Mouse (Mus musculus): ENCODE results near the gene Slc12a6.
A peak's percentile ranks its signal among the peaks of the same experiment; 100 is the strongest.
"Not testable (repeated sequence)": the region's sequence is repeated elsewhere in the genome, so short reads cannot be mapped to it uniquely, and the experiment has no call there.

The Slc12a6 gene

DNA sequence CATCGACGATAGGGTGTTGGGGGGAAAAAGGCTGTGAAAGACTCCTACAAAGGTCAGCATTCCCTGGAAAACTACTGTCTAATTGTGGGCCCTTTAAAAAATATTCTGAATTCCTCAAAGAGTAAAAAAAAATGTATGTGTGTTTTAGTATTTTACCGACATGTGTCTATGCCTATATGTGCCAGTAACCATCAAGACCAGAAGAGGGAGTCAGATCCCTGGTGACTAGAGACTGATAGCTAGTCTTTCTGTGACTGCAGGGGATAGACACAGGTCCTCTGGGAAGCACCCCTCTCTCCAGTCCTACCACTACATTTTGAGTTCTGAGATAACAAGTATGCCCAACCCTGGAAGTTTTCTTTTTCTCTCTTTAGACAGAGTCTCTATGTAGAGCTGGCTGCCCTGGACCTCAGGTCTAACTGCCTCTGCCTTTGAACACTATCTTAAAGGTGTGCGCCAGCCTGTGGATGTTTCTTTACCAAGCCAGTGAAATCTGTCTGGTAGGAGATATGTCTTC is 2.8 kb upstream of the Slc12a6 start:
- peak; percentile 57 for DNase-seq (ENCODE audit: low read depth)

- DNase-seq (ENCODE audit: low read depth) = peak; percentile 34
These were observed 1.3 kb upstream of the Slc12a6 start for GRCm38 (mm10) chr2:112264364-112264763.

DNA sequence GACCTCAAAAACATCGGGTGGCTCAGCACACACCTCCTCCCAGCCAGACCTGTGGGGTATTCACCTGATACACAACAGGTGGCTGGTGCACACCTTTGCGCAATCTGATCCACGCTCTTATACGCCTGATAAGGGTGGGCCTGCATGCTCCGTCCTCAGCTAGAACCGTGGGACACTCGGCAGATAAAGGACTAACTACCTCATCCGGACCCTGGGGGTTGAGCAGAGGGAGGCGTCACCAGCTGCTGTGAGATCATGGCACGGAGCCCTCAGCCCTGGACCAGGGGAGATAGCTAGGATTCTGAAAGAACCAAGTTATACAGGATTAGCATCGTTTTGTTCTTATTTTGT is 592 bp downstream of the Slc12a6 start, which contains the start of gene Gm21985:
TSS of gene Gm21985 (plus strand) at position 73 of the 351 bp plus-strand sequence.
- DNase-seq (ENCODE audit: low read depth) = peak; percentile 73

DNA sequence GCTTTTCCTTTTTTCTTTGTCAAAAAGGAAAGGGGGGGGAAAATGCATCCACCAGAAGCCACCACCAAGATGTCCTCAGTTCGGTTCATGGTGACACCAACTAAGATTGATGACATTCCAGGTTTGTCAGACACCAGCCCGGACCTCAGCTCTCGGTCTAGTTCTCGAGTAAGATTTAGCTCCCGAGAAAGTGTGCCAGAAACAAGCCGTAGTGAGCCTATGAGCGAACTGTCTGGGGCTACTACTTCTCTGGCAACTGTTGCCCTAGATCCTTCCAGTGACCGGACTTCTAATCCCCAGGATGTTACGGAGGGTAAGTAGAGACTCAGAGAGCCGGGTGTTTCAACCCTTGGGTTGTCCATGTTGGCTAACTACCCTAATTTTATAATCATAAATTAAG is 1.2 kb downstream of the Slc12a6 start:
- DNase-seq (ENCODE audit: low read depth) = peak; percentile 56

GRCm38 (mm10) chr2:112267547-112268269 is 2.1 kb downstream of the Slc12a6 start:
- peak; percentile 69 for DNase-seq (ENCODE audit: low read depth)

DNA sequence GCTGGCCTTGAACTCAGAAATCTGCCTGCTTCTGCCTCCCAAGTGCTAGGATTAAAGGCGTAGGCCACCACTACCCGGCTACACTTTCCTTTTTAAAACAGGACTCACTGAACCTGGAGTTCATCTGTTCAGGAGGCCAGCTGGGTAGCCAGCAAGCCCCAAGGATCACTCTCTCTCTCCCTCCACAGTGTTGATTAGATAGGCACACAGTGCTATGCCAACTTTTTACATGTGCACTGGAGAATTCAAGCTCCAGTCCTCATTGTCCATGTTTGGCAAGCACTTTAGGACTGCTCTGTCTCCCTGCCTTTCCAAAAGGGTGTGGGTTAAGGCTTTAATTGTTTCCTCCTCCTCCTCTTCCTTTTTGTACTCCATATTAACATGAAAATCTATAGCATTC is 4.4 kb downstream of the Slc12a6 start:
- DNase-seq (ENCODE audit: low read depth) = no peak

DNA sequence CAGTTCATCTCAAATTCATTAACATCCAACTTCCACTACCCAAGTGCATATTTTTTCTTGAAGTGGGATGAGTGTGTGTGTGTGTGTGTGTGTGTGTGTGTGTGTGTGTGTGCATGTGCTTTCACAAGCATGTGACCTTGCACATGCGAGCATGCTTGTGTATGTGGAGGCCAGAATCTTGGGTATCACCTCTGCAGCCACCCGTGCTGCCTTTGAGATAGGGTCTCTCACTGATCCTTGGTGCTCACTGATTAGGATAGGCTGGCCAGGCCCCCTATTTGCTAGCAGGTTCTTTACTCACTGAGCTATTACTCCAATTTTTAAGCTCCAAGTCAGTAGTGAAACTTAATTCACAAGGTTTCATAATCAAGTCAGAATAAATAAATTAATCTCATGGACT is 7.3 kb downstream of the Slc12a6 start:
- no peak for DNase-seq (ENCODE audit: low read depth)

- DNase-seq (ENCODE audit: low read depth) = no peak
These were observed 7.8 kb downstream of the Slc12a6 start for GRCm38 (mm10) chr2:112273474-112273873.

GRCm38 (mm10) chr2:112276870-112277269 is 11.2 kb downstream of the Slc12a6 start:
- DNase-seq (ENCODE audit: low read depth) = no peak

GRCm38 (mm10) chr2:112282846-112283245 is 17.2 kb downstream of the Slc12a6 start:
- DNase-seq (ENCODE audit: low read depth) = no peak

DNA sequence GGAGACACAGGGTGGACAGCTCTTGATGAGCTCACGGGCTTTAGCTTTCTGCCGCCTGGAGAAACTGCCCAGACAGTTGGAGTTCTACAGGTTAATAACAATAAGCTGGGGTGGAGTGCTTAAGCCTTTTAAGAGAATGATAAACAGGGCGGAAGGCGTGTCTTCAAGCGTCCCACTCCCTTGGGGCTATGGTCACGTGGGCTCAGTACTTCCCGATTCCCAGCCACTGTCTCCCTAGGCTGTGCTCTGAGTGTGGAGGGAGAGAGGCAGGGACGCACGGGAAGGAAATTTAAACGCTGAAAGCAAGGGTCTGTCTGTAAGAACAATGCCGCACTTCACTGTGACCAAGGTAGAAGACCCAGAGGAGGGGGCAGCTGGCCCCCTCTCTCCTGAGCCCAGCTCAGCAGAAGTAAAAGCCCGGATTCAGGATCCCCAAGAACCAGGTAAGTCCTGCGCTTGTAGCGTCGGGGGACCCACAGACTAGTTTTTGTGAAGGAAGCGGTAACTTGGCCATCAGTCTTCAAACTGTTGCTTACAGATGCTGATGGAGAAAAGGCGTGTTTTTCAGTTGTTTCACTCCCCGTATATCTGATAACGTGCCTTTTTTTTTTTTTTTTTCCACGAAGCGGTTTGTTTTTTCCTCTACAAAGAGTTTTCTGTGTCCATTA is 18.9 kb downstream of the Slc12a6 start:
- peak; percentile 61 for DNase-seq (ENCODE audit: low read depth)

GRCm38 (mm10) chr2:112285031-112285390 is 19.4 kb downstream of the Slc12a6 start:
- DNase-seq (ENCODE audit: low read depth) = no peak

- not testable (repeated sequence) for DNase-seq (ENCODE audit: low read depth)
These were observed 20.4 kb downstream of the Slc12a6 start for GRCm38 (mm10) chr2:112286062-112286461.

GRCm38 (mm10) chr2:112287059-112287458 is 21.4 kb downstream of the Slc12a6 start:
- no peak for DNase-seq (ENCODE audit: low read depth)

GRCm38 (mm10) chr2:112289507-112289906 is 23.9 kb downstream of the Slc12a6 start:
- no peak for DNase-seq (ENCODE audit: low read depth)

GRCm38 (mm10) chr2:112292823-112293222 is 27.2 kb downstream of the Slc12a6 start:
- no peak for DNase-seq (ENCODE audit: low read depth)

GRCm38 (mm10) chr2:112296211-112296610 is 30.6 kb downstream of the Slc12a6 start:
- no peak for DNase-seq (ENCODE audit: low read depth)

- no peak for DNase-seq (ENCODE audit: low read depth)
These were observed 32.6 kb downstream of the Slc12a6 start for GRCm38 (mm10) chr2:112298221-112298620.

- no peak for DNase-seq (ENCODE audit: low read depth)
These were observed 43.0 kb downstream of the Slc12a6 start for GRCm38 (mm10) chr2:112308671-112309070.

- no peak for DNase-seq (ENCODE audit: low read depth)
These were observed 43.6 kb downstream of the Slc12a6 start for GRCm38 (mm10) chr2:112309161-112309600.

- DNase-seq (ENCODE audit: low read depth) = no peak
These were observed 50.0 kb downstream of the Slc12a6 start for GRCm38 (mm10) chr2:112315638-112316037.

GRCm38 (mm10) chr2:112318227-112318626 is 52.6 kb downstream of the Slc12a6 start:
- DNase-seq (ENCODE audit: low read depth) = no peak

DNA sequence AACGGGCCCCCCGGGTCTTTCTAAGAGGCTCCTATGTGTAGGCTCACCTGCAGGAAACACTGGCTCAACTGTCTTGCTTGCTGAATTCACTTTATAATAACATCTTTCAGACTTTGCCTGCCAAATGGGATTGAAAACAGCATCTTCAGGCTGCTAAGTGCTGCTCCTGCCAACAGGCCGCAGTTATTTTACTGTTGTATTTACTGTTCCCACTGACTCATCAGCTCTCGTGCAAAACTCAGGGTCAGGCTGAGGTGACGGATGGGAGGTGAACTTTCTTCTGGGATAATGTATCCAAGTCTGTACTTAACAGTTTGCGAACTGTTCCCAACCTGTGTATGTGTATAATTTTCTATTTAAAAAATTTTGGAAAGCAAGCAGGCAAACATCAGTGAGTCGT is 53.3 kb downstream of the Slc12a6 start:
- no peak for DNase-seq (ENCODE audit: low read depth)

Measured in induced T-regulatory cell, adult 2 months (primary cell).